Mouse (Mus musculus): ENCODE data around the gene Eya2. TPM values are rescaled to one million over a fixed set of nuclear protein-coding genes. Genes with fewer than 3 reads are reported as not detected.

Eya2 gene
- polyA plus RNA-seq, 1 experiment = 2.4 TPM

DNA sequence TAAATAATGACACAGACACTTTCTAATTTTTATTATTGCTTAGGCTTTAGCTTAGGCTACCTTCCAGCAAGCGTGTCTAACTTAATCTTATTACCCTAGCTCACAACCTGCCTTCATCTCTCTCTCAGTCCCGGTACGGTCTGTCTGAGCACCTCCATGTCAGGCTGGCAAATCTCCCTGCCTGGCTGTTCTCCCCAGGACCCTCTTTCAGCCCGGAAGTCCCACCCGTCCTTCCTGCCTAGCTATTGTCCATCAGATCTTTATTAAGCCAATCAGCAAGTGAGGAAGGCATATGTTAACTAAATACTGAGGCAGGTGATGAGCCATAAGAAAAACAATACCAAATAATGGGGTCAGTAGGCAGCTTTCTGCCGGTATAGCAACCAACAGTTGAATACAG lies 62.1 kb downstream of the Eya2 start:
- 25% methylated on average over 6 of the region's 6 CpGs for WGBS
- TF ChIP-seq CTCF (IDR thresholded peaks at IDR 0.05; ENCODE audit: control insufficient read depth, insufficient read depth, low read length) = no peak
- no peak for TF ChIP-seq POLR2A (IDR thresholded peaks at IDR 0.05; ENCODE audit: borderline replicate concordance, control insufficient read depth, low read depth, low read length)
- Histone ChIP-seq H3K4me1 (ENCODE audit: control insufficient read depth, insufficient read depth, low read length) (peaks cover 3% of the 10 kb centered on the region), H3K27ac (ENCODE audit: control insufficient read depth, insufficient read depth, low read depth, low read length, poor library complexity) (no peak overlapping the region), H3K4me3 (replicated peaks; ENCODE audit: control insufficient read depth, low read depth, low read length) (no peak overlapping the region)

DNA sequence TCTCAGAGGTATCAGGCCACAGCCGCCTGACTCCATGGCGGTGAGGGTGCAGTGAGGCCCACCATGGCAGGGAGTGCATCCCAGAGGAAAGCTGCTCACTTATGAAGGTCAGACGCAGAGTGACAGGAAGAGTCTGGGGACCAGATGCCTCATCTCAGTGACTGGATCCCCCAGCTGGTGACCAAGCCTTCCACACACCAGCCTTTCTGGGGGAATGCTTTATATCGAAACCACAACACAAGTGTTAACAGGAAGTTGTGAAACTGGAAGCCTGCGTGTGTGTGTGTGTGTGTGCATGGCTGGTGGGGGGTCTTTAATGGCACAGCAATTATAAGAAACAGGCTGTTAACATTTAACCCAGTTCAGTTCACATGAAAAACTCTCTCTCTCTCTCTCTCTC lies 64.7 kb downstream of the Eya2 start:
- TF ChIP-seq CTCF (IDR thresholded peaks at IDR 0.05; ENCODE audit: control insufficient read depth, insufficient read depth, low read length) (no peak), POLR2A (IDR thresholded peaks at IDR 0.05; ENCODE audit: borderline replicate concordance, control insufficient read depth, low read depth, low read length) (no peak)
- H3K4me3 ChIP-seq (replicated peaks; ENCODE audit: control insufficient read depth, low read depth, low read length) = no peak overlapping the region
- H3K27ac ChIP-seq (ENCODE audit: control insufficient read depth, insufficient read depth, low read depth, low read length, poor library complexity) = no peak overlapping the region
- WGBS = 26% methylated on average over 5 of the region's 5 CpGs
- H3K4me1 ChIP-seq (ENCODE audit: control insufficient read depth, insufficient read depth, low read length) = no peaks in the 10 kb centered on the region; the same call in 1 of the 2 replicates

DNA sequence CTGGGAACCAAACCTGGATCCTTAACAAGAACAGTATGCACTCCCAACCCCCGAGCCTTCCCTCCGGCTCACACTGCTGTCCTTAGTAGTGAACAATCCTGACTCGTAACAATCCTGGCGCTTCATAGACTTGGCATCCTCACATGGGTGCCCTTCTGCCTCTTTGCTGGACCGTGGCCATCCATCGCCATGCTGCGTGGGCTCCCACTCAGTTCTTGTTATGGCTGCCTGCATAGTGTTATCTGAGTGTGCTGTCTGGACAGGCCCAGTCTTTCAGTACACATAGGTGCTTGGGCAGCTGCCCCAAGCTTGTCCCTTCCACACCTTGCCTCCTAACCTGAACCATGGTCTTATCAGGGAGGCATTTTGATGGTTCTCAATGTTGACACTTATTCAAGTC lies 68.4 kb downstream of the Eya2 start:
- Histone ChIP-seq H3K4me1 (ENCODE audit: control insufficient read depth, insufficient read depth, low read length) (no peaks in the 10 kb centered on the region; the same call in 1 of the 2 replicates), H3K4me3 (replicated peaks; ENCODE audit: control insufficient read depth, low read depth, low read length) (no peak overlapping the region), H3K27ac (ENCODE audit: control insufficient read depth, insufficient read depth, low read depth, low read length, poor library complexity) (no peak overlapping the region)
- 84% methylated on average over 7 of the region's 7 CpGs for WGBS
- TF ChIP-seq POLR2A (IDR thresholded peaks at IDR 0.05; ENCODE audit: borderline replicate concordance, control insufficient read depth, low read depth, low read length) = no peak
- TF ChIP-seq CTCF (IDR thresholded peaks at IDR 0.05; ENCODE audit: control insufficient read depth, insufficient read depth, low read length) = no peak

DNA sequence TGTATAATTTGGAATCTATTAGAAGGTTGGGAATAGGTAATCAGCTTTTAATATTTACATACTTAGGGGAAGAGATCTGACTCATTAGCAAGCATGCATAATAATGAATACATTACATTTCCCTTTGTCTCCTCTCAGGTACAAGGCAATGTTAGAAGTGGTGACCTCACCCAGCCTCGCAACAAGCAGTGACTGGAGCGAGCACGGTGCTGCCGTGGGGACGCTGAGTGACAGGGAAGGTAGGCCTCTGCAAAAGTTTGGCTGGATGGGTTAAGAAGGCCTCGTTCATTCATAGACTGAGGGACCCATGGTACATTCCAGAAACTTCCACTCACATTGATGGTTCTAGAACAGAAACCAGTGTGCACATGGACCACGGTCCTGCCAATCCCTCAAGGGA lies 69.8 kb downstream of the Eya2 start:
- Histone ChIP-seq H3K27ac (ENCODE audit: control insufficient read depth, insufficient read depth, low read depth, low read length, poor library complexity) (no peak overlapping the region), H3K4me3 (replicated peaks; ENCODE audit: control insufficient read depth, low read depth, low read length) (no peak overlapping the region), H3K4me1 (ENCODE audit: control insufficient read depth, insufficient read depth, low read length) (no peaks in the 10 kb centered on the region)
- 85% methylated on average over 7 of the region's 7 CpGs for WGBS
- TF ChIP-seq POLR2A (IDR thresholded peaks at IDR 0.05; ENCODE audit: borderline replicate concordance, control insufficient read depth, low read depth, low read length) (no peak), CTCF (IDR thresholded peaks at IDR 0.05; ENCODE audit: control insufficient read depth, insufficient read depth, low read length) (no peak)

DNA sequence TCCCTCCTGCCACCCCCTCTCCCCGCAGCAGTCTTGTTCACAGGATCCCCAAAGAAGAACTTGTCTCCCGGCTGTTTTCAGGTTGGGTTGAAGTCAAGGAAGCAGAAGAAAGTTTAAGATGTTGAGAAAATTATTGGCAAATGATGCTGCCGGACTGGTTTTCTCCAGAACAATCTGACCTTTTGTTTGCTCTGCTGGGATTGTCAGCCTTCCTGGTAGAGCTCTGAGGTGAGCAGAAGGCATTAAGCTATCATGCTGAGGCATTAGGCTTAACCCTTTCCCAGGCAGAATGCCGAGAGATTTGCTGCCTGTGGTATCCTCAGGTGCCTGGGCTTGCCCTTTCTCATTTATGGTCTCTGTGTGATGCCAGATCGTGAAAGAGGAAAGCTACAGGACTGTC lies 70.3 kb downstream of the Eya2 start:
- 78% methylated on average over 5 of the region's 5 CpGs for WGBS
- no peak overlapping the region for H3K27ac ChIP-seq (ENCODE audit: control insufficient read depth, insufficient read depth, low read depth, low read length, poor library complexity)
- no peak for TF ChIP-seq CTCF (IDR thresholded peaks at IDR 0.05; ENCODE audit: control insufficient read depth, insufficient read depth, low read length)
- TF ChIP-seq POLR2A (IDR thresholded peaks at IDR 0.05; ENCODE audit: borderline replicate concordance, control insufficient read depth, low read depth, low read length) = no peak
- H3K4me1 ChIP-seq (ENCODE audit: control insufficient read depth, insufficient read depth, low read length) = no peaks in the 10 kb centered on the region
- no peak overlapping the region for H3K4me3 ChIP-seq (replicated peaks; ENCODE audit: control insufficient read depth, low read depth, low read length)

DNA sequence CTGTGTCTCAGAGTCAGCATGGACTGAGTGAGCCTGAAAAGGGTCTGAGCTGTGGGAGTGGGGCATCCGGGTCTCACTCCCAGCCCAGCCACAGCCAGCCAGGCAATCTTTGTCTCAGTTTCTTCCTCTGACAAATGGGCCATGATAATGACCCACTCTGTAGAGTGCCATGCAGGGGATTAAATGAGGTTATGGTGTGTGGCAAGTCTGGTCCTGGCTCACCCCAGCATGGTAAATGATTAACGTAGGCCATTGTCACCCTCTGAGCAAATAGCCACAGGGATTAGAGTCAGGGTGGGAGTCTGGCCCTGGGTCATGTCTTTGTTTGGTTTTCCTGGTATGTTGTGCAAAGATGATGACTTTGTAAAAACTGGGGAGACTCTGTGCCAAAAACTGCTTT lies 72.3 kb downstream of the Eya2 start:
- no peaks in the 10 kb centered on the region for H3K4me1 ChIP-seq (ENCODE audit: control insufficient read depth, insufficient read depth, low read length)
- no peak overlapping the region for H3K27ac ChIP-seq (ENCODE audit: control insufficient read depth, insufficient read depth, low read depth, low read length, poor library complexity)
- no peak overlapping the region for H3K4me3 ChIP-seq (replicated peaks; ENCODE audit: control insufficient read depth, low read depth, low read length)
- TF ChIP-seq POLR2A (IDR thresholded peaks at IDR 0.05; ENCODE audit: borderline replicate concordance, control insufficient read depth, low read depth, low read length) = no peak
- TF ChIP-seq CTCF (IDR thresholded peaks at IDR 0.05; ENCODE audit: control insufficient read depth, insufficient read depth, low read length) = no peak
- 87% methylated on average over 2 of the region's 2 CpGs for WGBS

DNA sequence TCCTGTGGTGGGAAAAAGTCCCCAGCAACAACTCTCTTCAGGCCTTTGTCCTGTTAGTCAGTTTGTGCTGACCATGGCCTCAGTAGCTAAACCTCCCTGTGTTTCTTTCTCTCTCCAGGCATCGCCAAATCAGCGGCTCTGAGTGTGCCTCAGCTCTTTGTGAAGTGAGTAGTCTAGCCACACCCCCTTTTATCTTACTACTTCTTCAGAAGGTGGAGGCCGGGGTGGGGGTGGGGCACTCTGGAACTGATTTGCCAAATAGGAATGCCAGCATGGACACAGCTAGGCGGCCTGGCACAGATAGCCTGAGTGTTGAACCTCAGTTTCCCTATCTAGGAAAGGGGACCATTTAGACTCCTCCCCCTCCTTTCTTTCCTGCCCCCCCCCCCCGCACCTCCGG lies 87.9 kb downstream of the Eya2 start:
- Histone ChIP-seq H3K4me1 (ENCODE audit: control insufficient read depth, insufficient read depth, low read length) (no peaks in the 10 kb centered on the region), H3K27ac (ENCODE audit: control insufficient read depth, insufficient read depth, low read depth, low read length, poor library complexity) (no peak overlapping the region), H3K4me3 (replicated peaks; ENCODE audit: control insufficient read depth, low read depth, low read length) (no peak overlapping the region)
- TF ChIP-seq POLR2A (IDR thresholded peaks at IDR 0.05; ENCODE audit: borderline replicate concordance, control insufficient read depth, low read depth, low read length) = no peak
- no peak for TF ChIP-seq CTCF (IDR thresholded peaks at IDR 0.05; ENCODE audit: control insufficient read depth, insufficient read depth, low read length)
- 78% methylated on average over 6 of the region's 6 CpGs for WGBS

DNA sequence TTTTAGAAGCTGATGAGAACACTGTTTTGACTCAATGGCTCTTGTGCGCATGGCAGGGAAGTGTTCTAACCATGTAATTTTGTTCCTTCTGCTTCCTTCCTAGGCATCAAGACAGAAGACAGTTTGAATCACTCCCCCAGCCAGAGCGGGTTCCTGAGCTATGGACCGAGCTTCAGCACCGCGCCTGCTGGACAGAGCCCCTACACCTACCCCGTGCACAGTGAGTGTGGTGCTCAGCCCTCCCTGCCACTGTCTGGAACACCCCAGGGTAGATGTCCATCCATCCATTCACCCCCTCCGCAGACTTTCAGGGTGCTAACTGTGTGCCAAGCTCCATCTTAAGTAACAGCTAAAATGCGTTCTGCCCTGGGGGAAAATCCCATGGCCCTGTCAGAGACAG lies 92.7 kb downstream of the Eya2 start:
- WGBS = 84% methylated on average over 8 of the region's 8 CpGs
- no peak for TF ChIP-seq POLR2A (IDR thresholded peaks at IDR 0.05; ENCODE audit: borderline replicate concordance, control insufficient read depth, low read depth, low read length)
- TF ChIP-seq CTCF (IDR thresholded peaks at IDR 0.05; ENCODE audit: control insufficient read depth, insufficient read depth, low read length) = no peak

DNA sequence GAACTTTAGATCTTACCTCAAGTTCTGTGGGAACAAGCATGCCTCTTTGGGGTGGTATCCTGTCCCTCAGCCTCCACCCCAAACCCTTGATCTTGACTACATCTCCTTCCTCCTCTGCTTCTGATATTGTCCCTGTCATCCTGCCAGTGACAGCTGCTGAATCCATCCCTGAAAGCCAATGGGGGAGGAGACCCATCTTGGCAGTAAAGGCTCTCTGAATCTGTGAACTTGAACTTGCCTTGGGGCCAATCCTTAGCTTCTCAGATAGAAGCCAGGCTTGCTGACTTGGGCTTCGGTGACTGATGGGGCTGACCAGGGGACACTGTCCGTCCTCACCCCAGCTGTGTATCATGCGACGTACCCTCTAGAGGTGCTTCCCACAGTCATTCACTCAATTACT lies 94.1 kb downstream of the Eya2 start:
- Histone ChIP-seq H3K4me1 (ENCODE audit: control insufficient read depth, insufficient read depth, low read length) (no peaks in the 10 kb centered on the region), H3K27ac (ENCODE audit: control insufficient read depth, insufficient read depth, low read depth, low read length, poor library complexity) (no peak overlapping the region), H3K4me3 (replicated peaks; ENCODE audit: control insufficient read depth, low read depth, low read length) (no peak overlapping the region)
- TF ChIP-seq POLR2A (IDR thresholded peaks at IDR 0.05; ENCODE audit: borderline replicate concordance, control insufficient read depth, low read depth, low read length) (no peak), CTCF (IDR thresholded peaks at IDR 0.05; ENCODE audit: control insufficient read depth, insufficient read depth, low read length) (no peak)
- 91% methylated on average over 4 of the region's 4 CpGs for WGBS

More for the DNA sequence above, 92.7 kb downstream of the Eya2 start:
- no peaks in the 10 kb centered on the region for H3K4me1 ChIP-seq (ENCODE audit: control insufficient read depth, insufficient read depth, low read length)
- H3K27ac ChIP-seq (ENCODE audit: control insufficient read depth, insufficient read depth, low read depth, low read length, poor library complexity) = no peak overlapping the region
- H3K4me3 ChIP-seq (replicated peaks; ENCODE audit: control insufficient read depth, low read depth, low read length) = no peak overlapping the region
